Mouse (Mus musculus) embryonic facial prominence, embryonic 12.5 days (tissue): ENCODE results near the gene Ddit4. TPM values are rescaled to one million over a fixed set of nuclear protein-coding genes. Genes with fewer than 3 reads are reported as not detected.
A peak's percentile ranks its signal among the peaks of the same experiment; 100 is the strongest.

ENCODE experiments used
- ATAC-seq: fragments of 200-750 bp; cut with Nextera tagmentation; 2 replicates; pipeline ENCODE4 v1.8.0; 2017; ENCODE audit not compliant: insufficient number of reproducible peaks, insufficient read depth, low FRiP score, low TSS enrichment
- H3K27ac ChIP-seq: fragments of 300-500 bp; sonication (generic); 2 replicates; pipeline ENCODE4 v1.5.1; 2016; ENCODE audit warnings: mild to moderate bottlenecking
- H3K27me3 ChIP-seq: fragments of 300-500 bp; sonication (generic); 2 replicates; pipeline ENCODE4 v1.6.1; 2016; ENCODE audit warnings: mild to moderate bottlenecking, moderate library complexity
- H3K36me3 ChIP-seq: fragments of 300-500 bp; sonication (generic); 2 replicates; pipeline ENCODE4 v1.6.1; 2016; ENCODE audit warnings: mild to moderate bottlenecking
- H3K4me1 ChIP-seq: fragments of 300-500 bp; sonication (generic); 2 replicates; pipeline ENCODE4 v1.6.1; 2016
- H3K4me2 ChIP-seq: fragments of 300-500 bp; sonication (generic); replicated peaks from 2 replicates; pipeline ENCODE4 v1.6.1; 2016; ENCODE audit warnings: mild to moderate bottlenecking, moderate library complexity
- H3K4me3 ChIP-seq: fragments of 300-500 bp; sonication (generic); 2 replicates; pipeline ENCODE4 v1.5.1; 2016; ENCODE audit warnings: mild to moderate bottlenecking
- H3K9ac ChIP-seq: fragments of 300-500 bp; sonication (generic); 2 replicates; pipeline ENCODE4 v1.6.1; 2016; ENCODE audit warnings: mild to moderate bottlenecking, moderate library complexity
- H3K9me3 ChIP-seq: fragments of 300-500 bp; sonication (generic); 2 replicates; pipeline ENCODE4 v1.6.1; 2016; ENCODE audit warnings: mild to moderate bottlenecking, moderate library complexity
- whole genome bisulfite sequencing: fragments of 180-500 bp; shearing (Covaris S2); methylation state at CpG from one replicate; pipeline ENCODE4 v1.1.7; 2016; 5-methylcytosine and 5-hydroxymethylcytosine counted together
- polyA plus RNA-seq: library from polyadenylated mRNA; unstranded; fragments of >200 nt; fragmentation: Nextera tagmentation; extraction: Ambion mirVana; gene quantifications from 2 replicates; pipeline ENCODE4 v1.2.1, GENCODE M21; 2016

Gene Ddit4
- polyA plus RNA-seq, 1 experiment from 2014 or later: 92.3 TPM

DNA sequence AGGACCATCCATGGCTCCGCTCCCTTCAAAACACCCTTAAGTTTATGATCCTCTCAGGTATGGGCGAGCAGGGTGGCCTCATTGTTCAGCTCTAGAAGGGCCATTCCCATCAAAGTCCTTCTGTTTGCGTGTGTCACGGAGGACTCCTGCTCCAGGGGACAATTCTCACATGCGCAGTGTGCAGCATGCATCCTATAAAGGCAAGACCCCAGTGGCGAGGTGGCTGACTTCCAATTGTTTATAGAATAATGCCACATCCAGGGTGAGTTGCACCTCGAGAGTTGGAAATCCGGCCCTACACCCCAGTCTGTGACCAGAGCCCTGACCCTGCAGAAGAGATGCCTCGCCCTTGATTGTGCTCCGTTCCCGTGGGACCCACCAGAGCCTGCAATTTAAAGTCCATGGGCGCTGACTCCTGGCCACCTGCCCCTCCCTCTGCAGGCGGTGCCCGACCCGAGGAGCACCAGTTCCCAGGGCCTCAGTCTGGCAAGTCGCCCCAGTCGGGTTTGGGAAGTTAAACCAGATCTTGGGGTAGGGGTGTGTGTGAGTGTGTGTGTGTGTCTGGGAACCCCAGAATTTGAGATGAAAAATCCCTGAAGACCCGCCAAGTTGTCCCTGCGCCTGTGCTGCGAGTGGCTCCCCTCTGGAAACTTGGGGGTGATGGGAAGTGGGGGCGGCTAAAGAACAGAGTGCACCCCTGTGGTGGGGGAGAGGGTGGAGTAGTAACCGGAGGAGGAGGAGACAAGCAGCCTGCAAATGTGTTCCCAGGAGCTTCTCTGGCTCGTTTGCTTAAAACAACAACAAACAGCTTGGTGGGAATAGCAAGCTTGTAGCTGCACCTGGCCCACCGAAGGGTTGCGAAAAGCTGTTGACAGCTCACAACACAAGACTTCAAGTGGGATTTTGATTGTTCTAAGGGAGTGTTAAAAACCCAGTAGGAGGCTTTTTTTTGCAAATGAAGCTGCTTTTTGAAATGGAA lies 5.8 kb upstream of the Ddit4 start:
- peaks cover 23% of the 10 kb centered on the region for H3K4me1 ChIP-seq
- H3K27ac ChIP-seq: peak overlapping the region; percentile 57; the same call in 1 of the 2 replicates
- no peak for ATAC-seq
- 0 out of 2 replicates have a peak overlapping the region, but pooled peaks have one; percentile 33 for H3K9ac ChIP-seq
- peak overlapping the region; percentile 7; the same call in 1 of the 2 replicates for H3K4me3 ChIP-seq
- no peaks in the 10 kb centered on the region for H3K36me3 ChIP-seq
- 20% methylated on average over 25 of the region's 25 CpGs for WGBS
- no peaks in the 10 kb centered on the region for H3K9me3 ChIP-seq
- no peaks in the 10 kb centered on the region for H3K27me3 ChIP-seq
- peak overlapping the region; percentile 37 for H3K4me2 ChIP-seq

DNA sequence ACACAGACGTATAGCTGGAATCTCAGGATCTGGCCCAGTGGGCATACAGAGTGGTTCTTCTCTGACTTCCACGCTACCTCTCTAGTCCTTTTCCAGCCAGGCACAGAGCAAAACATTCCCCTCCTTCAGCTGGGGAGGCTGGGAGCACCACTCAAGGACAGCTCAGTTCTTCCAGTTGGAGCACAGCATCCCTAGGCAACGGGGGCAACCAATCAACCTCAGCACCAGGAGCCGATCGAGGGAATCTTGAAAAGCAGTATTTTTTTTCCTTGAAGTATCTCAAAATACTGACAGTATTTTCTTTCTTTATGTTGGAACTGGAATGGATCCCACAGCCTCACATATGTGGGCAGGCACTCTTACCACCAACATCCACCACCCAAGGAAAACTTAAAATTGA lies 5.0 kb upstream of the Ddit4 start:
- no peak overlapping the region for H3K27ac ChIP-seq
- no peak overlapping the region for H3K4me3 ChIP-seq
- no peak for ATAC-seq
- H3K27me3 ChIP-seq: no peaks in the 10 kb centered on the region
- H3K9me3 ChIP-seq: no peaks in the 10 kb centered on the region
- 69% methylated on average over 5 of the region's 5 CpGs for WGBS
- peaks cover 26% of the 10 kb centered on the region for H3K4me1 ChIP-seq
- H3K4me2 ChIP-seq: no peak overlapping the region
- H3K36me3 ChIP-seq: no peaks in the 10 kb centered on the region
- H3K9ac ChIP-seq: no peak overlapping the region

DNA sequence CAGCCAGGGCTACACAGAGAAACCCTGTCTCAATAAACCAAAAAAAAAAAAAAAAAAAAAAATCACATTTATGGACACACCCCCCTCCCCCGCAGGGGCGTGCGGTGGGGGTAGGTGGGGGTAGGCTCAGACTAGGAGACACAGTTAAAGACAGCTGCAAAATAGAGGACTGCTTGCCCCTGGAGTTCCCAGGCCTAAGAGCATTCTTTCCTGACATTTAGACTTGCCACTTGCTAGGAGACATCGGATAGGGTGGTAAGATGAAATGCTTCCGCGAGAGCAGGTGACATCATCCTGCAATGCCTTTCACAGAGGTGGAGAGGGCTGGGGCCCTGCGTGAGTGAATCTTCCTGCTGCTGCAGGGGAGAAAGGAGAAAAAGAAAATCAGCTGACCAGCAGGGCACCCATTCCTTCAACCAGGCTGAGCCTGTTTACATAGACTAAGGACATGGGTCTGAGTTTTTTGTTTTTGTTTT lies 2.0 kb upstream of the Ddit4 start:
- Histone ChIP-seq H3K9ac (no peak overlapping the region), H3K4me3 (no peak overlapping the region), H3K36me3 (peaks cover 2% of the 10 kb centered on the region; the same call in 1 of the 2 replicates), H3K27me3 (no peaks in the 10 kb centered on the region), H3K27ac (no peak overlapping the region), H3K9me3 (no peaks in the 10 kb centered on the region), H3K4me2 (no peak overlapping the region), H3K4me1 (peaks cover 45% of the 10 kb centered on the region)
- ATAC-seq: no peak
- WGBS: 17% methylated on average over 7 of the region's 7 CpGs

DNA sequence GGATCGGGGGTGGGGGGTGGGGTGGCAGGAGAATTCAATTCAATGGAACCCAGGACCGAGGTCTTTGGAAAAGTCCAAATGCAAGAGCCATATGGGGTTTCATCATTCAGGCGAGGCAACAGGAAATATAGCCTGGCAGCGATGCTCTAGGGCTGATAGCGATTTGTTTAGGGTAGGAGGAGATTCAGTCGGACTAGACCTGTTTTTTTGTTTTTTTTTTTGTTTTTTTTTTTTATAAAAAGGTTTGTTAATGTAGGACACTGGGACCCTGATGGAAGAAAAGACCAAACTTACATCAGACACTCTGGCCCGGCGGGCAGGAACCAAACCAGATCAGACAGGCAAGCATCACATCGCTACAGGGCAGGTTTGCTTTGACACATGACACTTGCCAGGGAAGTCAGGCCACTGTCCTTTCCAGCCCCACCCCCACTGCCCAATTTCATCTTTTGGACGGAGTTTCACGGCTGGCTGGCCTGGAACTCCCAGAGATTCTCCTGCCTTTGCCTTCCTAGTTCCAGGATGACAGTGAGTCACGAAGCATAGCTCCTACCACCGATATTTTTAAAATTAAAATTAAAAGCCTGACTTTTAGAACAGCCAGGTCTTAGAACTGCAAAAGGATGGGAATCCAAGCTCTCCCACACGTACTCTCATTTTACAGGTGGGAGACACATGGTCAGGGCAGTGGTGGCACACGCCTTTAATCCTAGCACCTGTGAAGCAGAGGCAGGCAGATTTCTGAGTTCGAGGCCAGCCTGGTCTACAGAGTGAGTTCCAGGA lies 1.3 kb upstream of the Ddit4 start:
- H3K9ac ChIP-seq: peak overlapping the region; percentile 96; the same call in 1 of the 2 replicates
- H3K4me1 ChIP-seq: peaks cover 41% of the 10 kb centered on the region
- H3K27me3 ChIP-seq: no peaks in the 10 kb centered on the region
- H3K4me3 ChIP-seq: peak overlapping the region; percentile 92
- H3K27ac ChIP-seq: peak overlapping the region; percentile 96
- H3K36me3 ChIP-seq: peaks cover 2% of the 10 kb centered on the region; the same call in 1 of the 2 replicates
- ATAC-seq: no peak
- H3K9me3 ChIP-seq: no peaks in the 10 kb centered on the region
- peak overlapping the region; percentile 98 for H3K4me2 ChIP-seq
- WGBS: 15% methylated on average over 16 of the region's 16 CpGs

DNA sequence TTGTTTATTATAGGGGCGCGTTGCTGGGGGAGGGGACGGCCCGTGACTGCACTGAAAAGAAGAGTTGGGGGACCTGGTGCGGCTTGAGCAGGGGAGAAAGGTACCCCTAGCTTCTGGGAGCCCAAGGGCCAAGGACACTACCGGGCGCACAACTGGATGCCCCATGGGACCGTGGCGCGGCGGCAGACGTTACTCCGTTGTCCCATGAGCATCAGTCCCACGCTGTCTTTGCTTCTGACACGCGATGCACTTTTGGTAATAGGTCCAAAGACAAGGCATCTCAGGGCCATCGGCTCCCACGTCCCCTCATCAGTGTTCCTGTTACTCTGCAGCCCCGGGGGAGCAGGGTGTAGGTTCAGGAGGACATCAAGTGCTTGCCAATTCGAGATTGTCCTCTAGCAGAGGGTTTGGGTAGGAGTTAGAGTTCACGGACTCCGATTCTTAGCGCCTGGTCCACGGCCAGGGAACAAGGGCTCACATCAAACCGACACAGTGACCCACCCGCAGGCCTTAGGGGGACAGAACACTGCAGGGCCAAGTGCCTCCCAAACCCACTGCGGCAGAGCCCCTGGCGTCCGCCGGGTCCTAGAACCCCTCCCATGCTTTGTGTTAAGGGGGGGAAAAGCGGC lies 632 bp upstream of the Ddit4 start:
- no peaks in the 10 kb centered on the region for H3K27me3 ChIP-seq
- peaks cover 2% of the 10 kb centered on the region; the same call in 1 of the 2 replicates for H3K36me3 ChIP-seq
- H3K9me3 ChIP-seq: no peaks in the 10 kb centered on the region
- peak overlapping the region; percentile 96 for H3K9ac ChIP-seq
- H3K4me1 ChIP-seq: peaks cover 34% of the 10 kb centered on the region
- peak overlapping the region; percentile 96 for H3K27ac ChIP-seq
- peak overlapping the region; percentile 98 for H3K4me2 ChIP-seq
- no peak; the same call in 1 of the 2 replicates for ATAC-seq
- under 1% methylated on average over 31 of the region's 31 CpGs for WGBS
- peak overlapping the region; percentile 92 for H3K4me3 ChIP-seq

DNA sequence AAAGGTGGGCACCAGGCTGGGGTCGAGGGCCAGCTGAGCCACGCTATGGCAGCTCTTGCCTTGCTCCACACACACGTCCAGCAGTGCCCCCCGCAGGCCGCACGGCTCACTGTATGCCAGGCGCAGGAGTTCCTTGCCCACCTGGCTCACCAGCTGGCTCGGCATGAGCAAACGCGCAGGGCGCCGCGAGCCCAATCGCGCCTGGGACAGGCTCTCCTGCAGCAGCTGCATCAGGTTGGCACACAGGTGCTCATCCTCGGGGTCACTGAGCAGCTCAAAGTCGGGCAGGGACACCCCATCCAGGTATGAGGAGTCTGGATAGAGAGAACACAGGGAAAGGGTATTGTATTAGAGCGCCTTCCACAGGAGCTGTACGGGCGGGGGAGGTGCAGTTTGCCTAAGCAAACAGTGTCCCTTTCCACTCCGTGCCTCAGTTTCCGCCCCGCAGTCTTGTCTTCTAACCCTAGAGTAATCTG lies 880 bp downstream of the Ddit4 start:
- Histone ChIP-seq H3K4me2 (peak overlapping the region; percentile 98), H3K27ac (peak overlapping the region; percentile 92), H3K9ac (peak overlapping the region; percentile 96), H3K36me3 (peaks cover 2% of the 10 kb centered on the region; the same call in 1 of the 2 replicates), H3K9me3 (no peaks in the 10 kb centered on the region), H3K4me3 (peak overlapping the region; percentile 92), H3K27me3 (no peaks in the 10 kb centered on the region), H3K4me1 (peaks cover 31% of the 10 kb centered on the region)
- ATAC-seq: 0 out of 2 replicates have a peak, but pooled peaks have one; percentile 3
- under 1% methylated on average over 23 of the region's 23 CpGs for WGBS

DNA sequence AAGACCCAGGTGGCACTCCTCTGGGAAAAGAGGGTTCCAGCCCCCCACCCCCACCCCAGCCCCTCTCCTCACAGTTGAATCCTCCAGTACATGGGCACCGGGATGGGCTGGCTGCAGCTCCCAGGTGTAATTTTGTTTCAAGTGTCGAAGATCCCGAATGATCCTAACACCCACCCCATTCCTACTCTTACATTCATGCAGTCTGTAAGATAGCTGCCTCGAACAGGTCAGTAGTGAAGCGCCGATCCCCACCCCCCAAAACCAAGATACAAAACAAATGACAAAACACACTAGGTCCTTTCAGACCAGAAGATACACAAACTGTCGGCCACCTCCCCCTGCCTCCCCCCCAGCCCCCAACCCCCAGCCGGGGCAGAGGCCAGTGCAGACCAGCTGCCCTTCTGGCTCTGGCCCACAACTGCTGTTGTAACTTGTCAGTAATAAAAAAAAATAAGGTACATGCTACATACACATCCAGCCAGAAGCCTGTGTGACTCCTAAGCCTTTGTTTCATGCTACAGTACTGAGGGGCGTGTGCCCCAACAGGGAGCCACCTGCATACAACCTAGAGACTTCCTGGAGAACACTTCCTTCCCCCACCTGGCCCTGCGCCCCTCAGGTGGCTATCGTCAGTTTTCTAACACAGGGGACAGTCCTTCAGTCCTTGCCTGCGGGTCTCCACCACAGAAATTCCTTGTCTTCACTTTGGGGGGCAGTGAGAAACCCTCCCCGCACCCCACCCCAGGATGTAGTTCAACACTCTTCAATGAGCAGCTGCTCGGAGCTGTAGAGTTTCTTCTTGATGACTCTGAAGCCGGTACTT lies 1.6 kb downstream of the Ddit4 start:
- peak overlapping the region; percentile 96 for H3K9ac ChIP-seq
- peaks cover 31% of the 10 kb centered on the region for H3K4me1 ChIP-seq
- H3K4me2 ChIP-seq: peak overlapping the region; percentile 98
- peak overlapping the region; percentile 92 for H3K4me3 ChIP-seq
- H3K36me3 ChIP-seq: peaks cover 2% of the 10 kb centered on the region; the same call in 1 of the 2 replicates
- ATAC-seq: no peak
- H3K27ac ChIP-seq: peak overlapping the region; percentile 92
- H3K27me3 ChIP-seq: no peaks in the 10 kb centered on the region
- no peaks in the 10 kb centered on the region for H3K9me3 ChIP-seq
- 36% methylated on average over 15 of the region's 15 CpGs for WGBS

DNA sequence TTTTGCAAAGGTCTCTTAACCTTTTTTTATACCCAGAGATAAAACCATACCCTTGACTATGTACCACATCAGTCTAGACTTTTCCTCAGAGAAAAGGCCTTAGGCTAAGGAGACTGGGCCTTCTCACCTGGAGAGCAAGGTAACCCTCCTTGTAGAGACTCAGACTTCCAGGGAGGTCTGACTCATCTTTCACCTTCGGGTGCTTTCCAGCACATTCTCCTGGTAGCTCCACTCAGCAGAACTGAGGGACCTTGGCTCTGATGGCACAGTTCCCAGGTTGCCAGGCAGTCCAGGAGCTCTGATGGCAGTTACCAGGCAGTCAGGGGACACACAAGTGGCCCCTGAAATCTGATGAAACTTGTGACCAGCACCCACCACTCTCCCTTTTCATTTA lies 2.4 kb downstream of the Ddit4 start:
- 84% methylated on average over 1 of the region's 1 CpGs for WGBS
- Histone ChIP-seq H3K9me3 (no peaks in the 10 kb centered on the region), H3K4me2 (peak overlapping the region; percentile 98), H3K27me3 (no peaks in the 10 kb centered on the region), H3K36me3 (peaks cover 2% of the 10 kb centered on the region; the same call in 1 of the 2 replicates), H3K9ac (peak overlapping the region; percentile 96; the same call in 1 of the 2 replicates), H3K4me1 (peaks cover 31% of the 10 kb centered on the region), H3K27ac (peak overlapping the region; percentile 76), H3K4me3 (peak overlapping the region; percentile 92)
- ATAC-seq: no peak

DNA sequence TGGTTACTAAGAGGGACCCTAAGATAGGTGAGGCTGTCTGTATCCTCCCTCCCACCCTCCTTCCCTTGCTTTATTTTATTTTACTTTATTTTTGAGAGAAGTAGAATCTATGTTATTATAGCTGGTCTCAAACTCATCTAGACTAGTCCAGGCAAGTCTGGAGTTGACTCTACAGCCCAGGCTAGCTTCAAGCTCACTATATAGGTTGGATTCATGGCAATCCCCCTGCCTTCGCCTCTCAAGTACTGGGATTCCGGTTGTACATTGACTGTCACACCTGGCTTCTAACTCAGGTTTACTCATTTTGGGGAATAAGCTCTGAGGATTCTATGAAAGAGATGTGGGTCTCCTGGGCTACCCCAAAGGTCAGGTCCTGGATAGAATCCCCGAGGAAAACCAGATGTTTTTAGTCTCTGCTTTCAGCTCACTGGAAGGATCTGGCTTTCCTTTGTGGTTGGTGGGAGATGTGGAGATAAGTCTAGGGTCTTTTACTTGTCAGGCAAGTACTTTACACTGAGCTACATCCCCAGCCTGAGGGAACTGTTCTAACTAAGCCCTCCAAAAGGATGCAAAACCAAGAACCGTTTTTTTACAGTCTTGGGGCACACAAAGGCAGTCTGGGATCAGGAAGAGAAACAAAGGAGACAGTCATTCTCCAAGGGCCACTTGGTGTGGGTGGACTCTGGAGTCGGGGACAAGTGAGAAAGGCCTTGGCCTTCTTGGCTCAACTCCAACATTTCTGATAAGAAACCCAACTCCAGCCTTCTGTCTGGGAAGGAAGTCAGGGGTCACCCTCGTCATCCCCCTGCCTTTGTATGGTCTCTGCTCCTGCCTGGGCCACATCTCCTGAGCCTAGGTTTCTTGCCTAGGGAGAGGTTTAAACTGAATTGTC lies 3.0 kb downstream of the Ddit4 start:
- 34% methylated on average over 6 of the region's 6 CpGs for WGBS
- H3K4me1 ChIP-seq: peaks cover 33% of the 10 kb centered on the region
- H3K9me3 ChIP-seq: no peaks in the 10 kb centered on the region
- peaks cover 2% of the 10 kb centered on the region; the same call in 1 of the 2 replicates for H3K36me3 ChIP-seq
- H3K4me3 ChIP-seq: peak overlapping the region; percentile 92
- peak overlapping the region; percentile 76 for H3K27ac ChIP-seq
- H3K27me3 ChIP-seq: no peaks in the 10 kb centered on the region
- H3K4me2 ChIP-seq: peak overlapping the region; percentile 98
- H3K9ac ChIP-seq: peak overlapping the region; percentile 96; the same call in 1 of the 2 replicates
- no peak for ATAC-seq
